Comparison of ENCODE assay signal across 8 mouse cellular contexts in genomic region chr7:99020353-99020752, GRCm38 (mm10).
A peak's percentile ranks its signal among the peaks of the same experiment; 100 is the strongest.
DNase-seq lines count a peak whose midpoint lies in the region.

No protein-coding gene starts in this region.

- peak; percentile 7 for DNase-seq in embryo, embryonic 10.5 days (ENCODE audit: low spot score)
- DNase-seq in embryo, embryonic 9.5 days (ENCODE audit: extremely low spot score), result no peak
- DNase-seq in NIH3T3 (ENCODE audit: low read depth), result peak; percentile 49
- DNase-seq in heart, adult 18-20 months, result peak; percentile 74 to 76
- DNase-seq in heart, postnatal 25 days (ENCODE audit: low spot score), result peak; percentile 33
- DNase-seq in thymus, adult 18-20 months, result no peak
- no peak for DNase-seq in layer of hippocampus, postnatal 36 days
- DNase-seq in cerebellum, adult 18-20 months, result no peak

- intact Hi-C loops in heart, postnatal 25 days (cut with DNase I), result loop anchor here (5.0 kb wide), 1 partner anchor 183 kb away; the partner anchor contains the start of gene Wnt11

Comparison
In these comparisons a context has a peak if more than half of its experiments do, and no peak if none do; other contexts are left out.
1. DNase-seq: peak in embryo, embryonic 10.5 days (single experiment), NIH3T3 (single experiment), heart, adult 18-20 months (2 of 2) and heart, postnatal 25 days (single experiment); none in embryo, embryonic 9.5 days (single experiment), thymus, adult 18-20 months (0 of 2), layer of hippocampus, postnatal 36 days (0 of 2) and cerebellum, adult 18-20 months (0 of 2).